Mouse (Mus musculus): ENCODE data around the gene Fos. TPM values are rescaled to one million over a fixed set of nuclear protein-coding genes. Genes with fewer than 3 reads are reported as not detected.

The Fos gene
- polyA plus RNA-seq, 2 experiments: 13.6 to 19.3 TPM

- under 1% methylated on average over 12 of the region's 12 CpGs for WGBS
- Histone ChIP-seq H3K4me2 (replicated peaks; ENCODE audit: low read depth, low read length, severe bottlenecking) (peak overlapping the region; percentile 74), H3K36me3 (ENCODE audit: control insufficient read depth, insufficient read depth, low read length) (no peaks in the 10 kb centered on the region), H3K9ac (ENCODE audit: low read depth, low read length, severe bottlenecking) (no peak overlapping the region), H3K27ac (replicated peaks; ENCODE audit: low read depth, low read length) (no peak overlapping the region), H3K9me3 (ENCODE audit: control insufficient read depth, low read length) (no peaks in the 10 kb centered on the region), H3K27me3 (ENCODE audit: control insufficient read depth, insufficient read depth, low read length) (no peaks in the 10 kb centered on the region), H3K4me1 (ENCODE audit: control insufficient read depth, insufficient read depth, low read length) (peaks cover 17% of the 10 kb centered on the region; the same call in 1 of the 2 replicates), H3K4me3 (replicated peaks; ENCODE audit: low read length) (peak overlapping the region; percentile 16; the same call in 1 of the 2 replicates)
- TF ChIP-seq POLR2A (IDR thresholded peaks at IDR 0.05; ENCODE audit: borderline replicate concordance, extremely low read depth, insufficient read depth, insufficient read length): 0 out of 2 replicates have a peak, but pooled peaks have one; percentile 7
- DNase-seq (ENCODE audit: low spot score): peak; percentile 81
- no peak for ATAC-seq (ENCODE audit: low FRiP score, low read depth)
These were observed 14.0 kb downstream of the Fos start for GRCm38 (mm10) chr12:85487545-85488141.

GRCm38 (mm10) chr12:85489232-85489886, 15.7 kb downstream of the Fos start:
- Histone ChIP-seq H3K4me1 (ENCODE audit: control insufficient read depth, insufficient read depth, low read length) (peaks cover 17% of the 10 kb centered on the region; the same call in 1 of the 2 replicates), H3K27me3 (ENCODE audit: control insufficient read depth, insufficient read depth, low read length) (no peaks in the 10 kb centered on the region), H3K4me2 (replicated peaks; ENCODE audit: low read depth, low read length, severe bottlenecking) (no peak overlapping the region), H3K9ac (ENCODE audit: low read depth, low read length, severe bottlenecking) (no peak overlapping the region), H3K9me3 (ENCODE audit: control insufficient read depth, low read length) (no peaks in the 10 kb centered on the region), H3K27ac (replicated peaks; ENCODE audit: low read depth, low read length) (no peak overlapping the region), H3K4me3 (replicated peaks; ENCODE audit: low read length) (no peak overlapping the region), H3K36me3 (ENCODE audit: control insufficient read depth, insufficient read depth, low read length) (no peaks in the 10 kb centered on the region)
- no peak for TF ChIP-seq POLR2A (IDR thresholded peaks at IDR 0.05; ENCODE audit: borderline replicate concordance, extremely low read depth, insufficient read depth, insufficient read length)
- ATAC-seq (ENCODE audit: low FRiP score, low read depth) (no peak), DNase-seq (ENCODE audit: low spot score) (no peak)
- 78% methylated on average over 7 of the region's 7 CpGs for WGBS

GRCm38 (mm10) chr12:85490096-85490820, 16.6 kb downstream of the Fos start:
- WGBS: 54% methylated on average over 10 of the region's 10 CpGs
- H3K27me3 ChIP-seq (ENCODE audit: control insufficient read depth, insufficient read depth, low read length): no peaks in the 10 kb centered on the region
- peaks cover 14% of the 10 kb centered on the region; the same call in 1 of the 2 replicates for H3K4me1 ChIP-seq (ENCODE audit: control insufficient read depth, insufficient read depth, low read length)
- TF ChIP-seq POLR2A (IDR thresholded peaks at IDR 0.05; ENCODE audit: borderline replicate concordance, extremely low read depth, insufficient read depth, insufficient read length): no peak
- H3K36me3 ChIP-seq (ENCODE audit: control insufficient read depth, insufficient read depth, low read length): no peaks in the 10 kb centered on the region
- ATAC-seq (ENCODE audit: low FRiP score, low read depth): no peak
- H3K4me2 ChIP-seq (replicated peaks; ENCODE audit: low read depth, low read length, severe bottlenecking): no peak overlapping the region
- H3K9ac ChIP-seq (ENCODE audit: low read depth, low read length, severe bottlenecking): no peak overlapping the region
- DNase-seq (ENCODE audit: low spot score): no peak
- no peaks in the 10 kb centered on the region for H3K9me3 ChIP-seq (ENCODE audit: control insufficient read depth, low read length)
- H3K4me3 ChIP-seq (replicated peaks; ENCODE audit: low read length): no peak overlapping the region
- no peak overlapping the region for H3K27ac ChIP-seq (replicated peaks; ENCODE audit: low read depth, low read length)

GRCm38 (mm10) chr12:85490991-85491390, 17.3 kb downstream of the Fos start:
- Histone ChIP-seq H3K36me3 (ENCODE audit: control insufficient read depth, insufficient read depth, low read length) (no peaks in the 10 kb centered on the region), H3K4me2 (replicated peaks; ENCODE audit: low read depth, low read length, severe bottlenecking) (no peak overlapping the region), H3K27ac (replicated peaks; ENCODE audit: low read depth, low read length) (no peak overlapping the region), H3K4me3 (replicated peaks; ENCODE audit: low read length) (no peak overlapping the region), H3K9me3 (ENCODE audit: control insufficient read depth, low read length) (no peaks in the 10 kb centered on the region), H3K9ac (ENCODE audit: low read depth, low read length, severe bottlenecking) (no peak overlapping the region), H3K4me1 (ENCODE audit: control insufficient read depth, insufficient read depth, low read length) (peaks cover 11% of the 10 kb centered on the region; the same call in 1 of the 2 replicates), H3K27me3 (ENCODE audit: control insufficient read depth, insufficient read depth, low read length) (no peaks in the 10 kb centered on the region)
- 86% methylated on average over 1 of the region's 1 CpGs for WGBS
- DNase-seq (ENCODE audit: low spot score) (no peak), ATAC-seq (ENCODE audit: low FRiP score, low read depth) (no peak)
- TF ChIP-seq POLR2A (IDR thresholded peaks at IDR 0.05; ENCODE audit: borderline replicate concordance, extremely low read depth, insufficient read depth, insufficient read length): no peak

- Histone ChIP-seq H3K4me1 (ENCODE audit: control insufficient read depth, insufficient read depth, low read length) (peaks cover 9% of the 10 kb centered on the region; the same call in 1 of the 2 replicates), H3K27me3 (ENCODE audit: control insufficient read depth, insufficient read depth, low read length) (no peaks in the 10 kb centered on the region), H3K9me3 (ENCODE audit: control insufficient read depth, low read length) (no peaks in the 10 kb centered on the region), H3K27ac (replicated peaks; ENCODE audit: low read depth, low read length) (0 out of 2 replicates have a peak overlapping the region, but pooled peaks have one; percentile 43), H3K36me3 (ENCODE audit: control insufficient read depth, insufficient read depth, low read length) (no peaks in the 10 kb centered on the region), H3K4me3 (replicated peaks; ENCODE audit: low read length) (0 out of 2 replicates have a peak overlapping the region, but pooled peaks have one; percentile 11), H3K4me2 (replicated peaks; ENCODE audit: low read depth, low read length, severe bottlenecking) (peak overlapping the region; percentile 45), H3K9ac (ENCODE audit: low read depth, low read length, severe bottlenecking) (no peak overlapping the region)
- DNase-seq (ENCODE audit: low spot score) (peak; percentile 93), ATAC-seq (ENCODE audit: low FRiP score, low read depth) (peak; percentile 81)
- no peak for TF ChIP-seq POLR2A (IDR thresholded peaks at IDR 0.05; ENCODE audit: borderline replicate concordance, extremely low read depth, insufficient read depth, insufficient read length)
- WGBS: 20% methylated on average over 16 of the region's 16 CpGs
These were observed 18.5 kb downstream of the Fos start for GRCm38 (mm10) chr12:85492084-85492645.

Data from limb, embryonic 14.5 days (tissue).